Mouse (Mus musculus): Measurements from ENCODE around the gene Ccnj. TPM values are rescaled to one million over a fixed set of nuclear protein-coding genes. Genes with fewer than 3 reads are reported as not detected.

The Ccnj gene
- total RNA-seq (2023) = 1 to 10 TPM; 5.4 to 6.2 TPM

DNA sequence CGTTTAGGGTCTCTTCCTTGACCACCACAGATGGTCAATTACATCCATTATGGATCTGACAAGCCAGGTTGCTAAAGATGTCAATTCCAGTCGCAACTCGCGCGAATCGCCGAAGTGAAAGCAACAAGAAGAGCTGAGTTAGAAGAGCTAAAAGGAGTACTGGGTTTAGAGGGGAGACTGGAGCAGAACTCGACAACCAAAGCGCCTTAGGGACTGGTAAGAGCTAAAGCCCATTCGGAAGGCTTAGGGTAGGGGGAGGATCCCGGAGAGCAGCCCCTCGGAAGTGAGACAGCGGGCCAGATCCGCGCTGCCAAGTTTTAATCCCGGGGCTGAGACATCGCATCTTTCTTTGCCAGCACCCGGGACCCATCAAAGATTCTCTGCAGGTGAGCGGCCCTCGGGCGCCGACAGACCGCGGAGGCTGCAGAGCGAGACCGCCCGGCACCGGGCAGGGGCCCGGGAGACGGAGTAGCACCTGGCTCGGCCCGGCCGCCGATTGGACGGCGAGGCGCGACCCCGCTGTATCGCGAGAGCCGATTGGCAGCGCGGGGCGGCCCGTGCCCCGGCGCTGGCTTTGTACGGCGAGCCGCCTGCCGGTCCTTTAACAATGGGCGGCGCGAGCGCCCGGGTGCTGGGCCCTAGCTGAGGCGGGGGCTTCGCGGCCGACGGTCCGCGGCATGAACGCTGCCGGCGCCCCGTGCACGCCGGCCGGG is at the start of gene Ccnj:
TSS of gene Ccnj (plus strand) at position 577 of the 713 bp plus-strand sequence.

DNA sequence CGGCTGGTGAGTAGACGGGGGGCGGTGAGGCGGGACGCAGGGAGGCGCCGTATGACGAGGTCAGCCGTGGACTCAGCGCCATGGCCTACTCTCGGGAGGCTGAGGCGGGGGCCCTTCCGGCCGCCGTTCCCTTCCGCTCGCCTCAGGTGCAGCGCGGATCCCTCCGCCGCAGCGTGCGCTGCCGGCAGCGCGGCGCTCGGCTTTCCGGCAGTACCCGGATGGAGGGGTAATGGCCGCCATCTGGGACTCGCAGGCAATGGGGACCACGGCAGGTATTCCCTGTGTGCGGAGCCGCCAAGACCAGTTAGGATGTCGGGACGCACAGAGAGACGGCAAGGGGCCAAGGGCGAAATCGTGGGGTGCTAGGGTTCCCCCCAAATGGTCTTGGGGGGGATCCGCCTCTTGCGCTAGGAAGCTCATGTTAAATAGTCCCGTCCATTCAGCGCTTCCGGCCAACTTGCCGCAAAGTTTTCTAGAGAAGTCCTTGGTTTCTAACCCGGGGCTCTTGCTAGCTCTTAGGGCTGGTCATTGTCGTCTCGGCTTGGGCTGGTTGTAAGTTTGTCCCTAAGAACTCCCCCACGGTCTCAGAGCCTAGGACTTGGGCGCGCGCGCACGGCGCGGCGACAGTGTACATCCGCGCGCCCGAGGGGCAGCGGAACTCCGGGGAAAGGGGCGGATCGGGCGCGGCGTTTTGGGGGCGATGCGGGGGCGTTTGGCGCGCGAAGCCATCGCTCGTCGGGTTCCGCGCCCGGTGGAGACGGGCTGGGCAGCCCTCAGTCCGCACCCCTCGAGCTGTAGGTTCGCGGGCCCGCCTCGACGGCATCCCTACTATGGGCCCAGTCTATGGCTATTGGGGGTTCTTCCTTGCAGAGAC is 63.7 kb downstream of the Ccnj start, which contains the start of gene Zfp518a:
TSS of gene Zfp518a (plus strand) at position 187 of the 874 bp plus-strand sequence.

Other genes with a start within 250 kb of the Ccnj start
- gene Aldh18a1, start 242.8 kb upstream of the Ccnj start, total RNA-seq (2023) = 10 to 100 TPM in 1 of 2 experiments, 1 to 10 TPM in 1; 6.1 to 10.8 TPM
- gene Tctn3, start 219.0 kb upstream of the Ccnj start, total RNA-seq (2023) = 1 to 10 TPM; 3.8 to 7.0 TPM
- gene Entpd1, start 218.9 kb upstream of the Ccnj start, total RNA-seq (2023) = 10 to 100 TPM; 86.2 to 94.4 TPM
- not detected for gene Cc2d2b, start 82.5 kb upstream of the Ccnj start, total RNA-seq (2023)
- 10 to 100 TPM; 19.0 to 22.2 TPM for gene Zfp518a, start 63.4 kb downstream of the Ccnj start, total RNA-seq (2023)
- 1 to 10 TPM; 6.2 to 8.6 TPM for gene Blnk, start 163.3 kb downstream of the Ccnj start, total RNA-seq (2023)
- 1 to 10 TPM; 2.9 to 4.3 TPM for gene Dntt, start 198.0 kb downstream of the Ccnj start, total RNA-seq (2023)
- gene Opalin, start 245.8 kb downstream of the Ccnj start, total RNA-seq (2023) = not detected